Mouse (Mus musculus) heart, postnatal 36 days (tissue): ENCODE data around the gene Vmn1r53. TPM values are rescaled to one million over a fixed set of nuclear protein-coding genes. Genes with fewer than 3 reads are reported as not detected.
"Not testable (repeated sequence)": the region's sequence is repeated elsewhere in the genome, so short reads cannot be mapped to it uniquely, and the experiment has no call there.

Experiments
- DNase-seq, 2 experiments: peaks; one replicate each; pipeline ENCODE4 v3.0.0; 2021 to 2022
- intact Hi-C: fragments of 180-260 bp; cut with DNase I; formaldehyde crosslinking; loops from one replicate; pipeline ENCODE4 v1.15.1; 2025
- total RNA-seq, 2 experiments: library from RNA; stranded (reverse); gene quantifications; 2 replicates each; pipeline ENCODE4 v1.2.3; 2021

Gene Vmn1r53
- total RNA-seq, result not detected

DNA sequence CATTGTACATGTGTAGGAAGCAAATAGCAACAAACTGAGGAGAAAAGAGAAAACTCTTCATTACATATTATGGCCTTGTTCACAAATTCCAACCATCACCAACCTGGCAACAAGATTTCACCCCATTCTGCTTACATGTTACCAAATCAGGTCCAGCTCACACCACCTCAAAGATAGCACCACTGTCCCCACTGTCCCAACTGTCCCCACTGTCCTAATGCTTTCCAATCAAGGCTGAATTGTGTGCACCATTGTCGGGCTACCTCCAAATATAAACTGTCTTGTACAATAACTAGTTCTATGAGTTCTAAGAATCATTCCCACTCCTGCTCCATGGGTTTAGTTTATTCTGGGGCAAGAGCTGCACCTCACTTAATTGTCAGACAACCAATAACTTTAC, at the start of gene Vmn1r53:
Gene Vmn1r53 (minus strand): TSS at position 101 of the 400 bp plus-strand sequence.
- DNase-seq, result no peak
- intact Hi-C loops, result no loop called here

- intact Hi-C loops, result no loop called here
- no peak for DNase-seq
These were observed 21.8 kb upstream of the Vmn1r53 start, which contains the start of gene Vmn1r54 for GRCm38 (mm10) chr6:90246000-90246399. Vmn1r54 (plus strand) TSS chr6:90246300.

DNA sequence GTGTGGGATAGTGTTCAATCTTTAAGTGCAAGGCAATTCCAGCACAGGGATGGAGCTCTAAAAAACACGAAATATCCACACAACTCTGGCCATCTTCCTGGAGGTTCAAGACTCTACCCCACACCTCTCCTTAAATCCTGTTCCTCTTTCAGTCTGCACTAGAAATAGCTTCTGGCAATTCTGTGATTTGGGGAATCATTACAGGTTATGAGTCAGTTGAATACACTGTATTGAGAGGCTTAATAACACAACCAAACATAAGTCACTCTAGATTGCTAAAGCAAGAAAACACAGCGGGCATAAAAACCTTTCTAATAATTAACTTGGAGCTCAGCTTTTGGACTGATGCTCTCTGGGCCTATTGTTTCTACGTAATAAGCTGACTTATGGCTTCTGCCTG, 19.8 kb upstream of the Vmn1r53 start:
- intact Hi-C loops, result no loop called here
- DNase-seq, result no peak

DNA sequence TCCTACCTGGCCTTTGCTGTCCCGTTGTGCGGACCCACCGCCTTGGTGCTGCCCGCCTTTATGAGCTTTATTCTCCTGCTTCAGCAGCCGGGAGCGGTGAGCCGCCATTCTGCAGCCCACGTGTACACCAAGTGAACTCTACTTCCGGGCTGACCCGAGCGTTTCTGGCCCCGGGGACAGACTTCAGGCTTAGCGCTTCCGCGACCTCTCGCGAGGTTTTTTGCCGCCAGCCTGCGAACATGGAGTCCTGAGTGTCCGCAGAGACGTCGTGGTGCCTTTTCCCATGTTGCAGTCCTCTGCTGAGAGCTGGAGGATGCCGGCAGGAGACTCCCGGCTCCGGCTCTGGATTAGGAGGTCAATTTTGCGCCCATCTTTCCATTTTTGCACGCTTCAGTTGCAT, 8.4 kb upstream of the Vmn1r53 start:
- intact Hi-C loops, result no loop called here

DNA sequence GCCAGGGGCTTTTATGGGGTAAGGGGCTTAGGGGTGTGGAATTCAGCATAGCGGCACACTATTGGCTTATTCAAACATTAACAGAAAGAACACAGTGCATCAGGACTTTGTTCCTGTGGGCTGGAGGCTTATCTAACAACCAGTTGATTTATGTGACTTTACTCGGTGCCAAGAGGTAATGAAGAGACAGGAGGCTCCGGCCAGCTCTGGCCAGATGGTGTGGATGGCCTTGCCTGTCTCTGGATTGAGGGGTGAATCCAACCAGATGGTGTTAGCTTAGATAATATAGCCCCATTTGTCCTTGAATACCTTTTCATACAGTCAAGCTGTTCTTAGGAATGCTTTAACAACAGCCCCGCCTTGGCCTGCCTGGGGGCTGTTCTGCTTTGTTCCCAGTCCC, 7.9 kb upstream of the Vmn1r53 start:
- DNase-seq, intact Hi-C loops: not testable (repeated sequence)

More for the DNA sequence above, 8.4 kb upstream of the Vmn1r53 start:
- no peak for DNase-seq

DNA sequence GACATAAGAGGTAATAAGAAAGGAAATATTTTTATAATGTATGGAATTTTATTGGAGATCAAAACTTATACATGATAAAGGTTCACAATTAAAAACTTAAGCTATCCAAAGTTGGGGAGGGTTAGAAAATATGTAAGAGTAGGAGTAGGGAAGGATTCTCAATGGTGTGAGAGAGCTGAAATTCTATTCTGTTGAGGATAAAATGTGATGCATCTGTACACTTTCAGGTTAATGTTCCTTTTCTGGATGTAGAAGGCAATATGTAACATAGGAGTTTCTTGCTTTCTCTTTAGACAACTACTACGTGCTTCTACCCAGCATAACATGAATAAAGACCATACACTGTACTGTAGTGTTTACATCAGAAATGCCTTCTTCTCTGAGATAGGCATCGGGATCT, 21.7 kb downstream of the Vmn1r53 start, which contains the start of gene V1ra8:
Gene V1ra8 (plus strand): TSS at position 301 of the 400 bp plus-strand sequence.
- not testable (repeated sequence) for DNase-seq

GRCm38 (mm10) chr6:90174508-90174907, 49.7 kb downstream of the Vmn1r53 start, which contains the start of gene Vmn1r52:
Vmn1r52 (plus strand) TSS chr6:90174808.
- intact Hi-C loops, result no loop called here
- DNase-seq, result no peak

More for the DNA sequence above, 21.7 kb downstream of the Vmn1r53 start, which contains the start of gene V1ra8:
- intact Hi-C loops, result not testable (repeated sequence)

Other genes starting within 250 kb of the Vmn1r53 start
- not detected for gene Vmn1r47, start 208.3 kb downstream of the Vmn1r53 start, total RNA-seq
- not detected for gene Vmn1r48, start 187.6 kb downstream of the Vmn1r53 start, total RNA-seq
- gene Vmn1r49, start 145.9 kb downstream of the Vmn1r53 start, total RNA-seq, result not detected
- gene Vmn1r50, start 123.0 kb downstream of the Vmn1r53 start, total RNA-seq, result not detected
- gene Vmn1r51, start 101.8 kb downstream of the Vmn1r53 start, total RNA-seq, result not detected
- not detected for gene Vmn1r52, start 49.6 kb downstream of the Vmn1r53 start, total RNA-seq
- gene V1ra8, start 21.6 kb downstream of the Vmn1r53 start, total RNA-seq, result not detected
- not detected for gene Vmn1r54, start 21.9 kb upstream of the Vmn1r53 start, total RNA-seq
- gene BC048671, start 76.8 kb upstream of the Vmn1r53 start, total RNA-seq, result not detected
- not detected for gene Chst13, start 100.7 kb upstream of the Vmn1r53 start, total RNA-seq
- gene Uroc1, start 108.8 kb upstream of the Vmn1r53 start, total RNA-seq, result not detected
- gene Zxdc, start 145.1 kb upstream of the Vmn1r53 start, total RNA-seq, result 10 to 100 TPM; 14.4 to 14.6 TPM
- under 1 TPM in 1 of 2 experiments, not detected in 1; 0.35 TPM for gene Cfap100, start 204.4 kb upstream of the Vmn1r53 start, total RNA-seq
- gene Klf15, start 238.1 kb upstream of the Vmn1r53 start, total RNA-seq, result 10 to 100 TPM; 60.8 to 87.4 TPM